Mouse (Mus musculus): ENCODE measurements around the gene Alkbh1. TPM values are rescaled to one million over a fixed set of nuclear protein-coding genes. Genes with fewer than 3 reads are reported as not detected.

Alkbh1 gene
- polyA plus RNA-seq, 1 experiment from 2014 or later = 10.6 TPM

GRCm38 (mm10) chr12:87380586-87381379 is 63.0 kb downstream of the Alkbh1 start:
- Histone ChIP-seq H3K36me3 (ENCODE audit: inconsistent target) (no peaks in the 10 kb centered on the region), H3K27ac (no peak overlapping the region), H3K4me3 (ENCODE audit: inconsistent target) (no peak overlapping the region), H3K79me2 (ENCODE audit: inconsistent target) (peaks cover 100% of the 10 kb centered on the region)
- WGBS (ENCODE audit: missing documents) = 76% methylated on average over 10 of the region's 10 CpGs

- Histone ChIP-seq H3K27ac (no peak overlapping the region), H3K36me3 (ENCODE audit: inconsistent target) (no peaks in the 10 kb centered on the region), H3K4me3 (ENCODE audit: inconsistent target) (no peak overlapping the region), H3K79me2 (ENCODE audit: inconsistent target) (peaks cover 100% of the 10 kb centered on the region)
- 83% methylated on average over 2 of the region's 2 CpGs for WGBS (ENCODE audit: missing documents)
Measured at GRCm38 (mm10) chr12:87379496-87379895, 64.3 kb downstream of the Alkbh1 start.

Other genes with a start within 250 kb of the Alkbh1 start
- 0.48 to 1.2 TPM (median 0.73 TPM) in 3 replicates for gene Samd15, start 244.3 kb downstream of the Alkbh1 start, polyA plus RNA-seq (2018)
- gene Tmed8, start 243.6 kb downstream of the Alkbh1 start, polyA plus RNA-seq (2018) = 6.6 to 15.5 TPM (median 11.6 TPM) in 3 replicates
- 0.31 to 0.40 TPM (median 0.32 TPM) in 3 replicates for gene Noxred1, start 205.3 kb downstream of the Alkbh1 start, polyA plus RNA-seq (2018)
- gene Vipas39, start 177.8 kb downstream of the Alkbh1 start, polyA plus RNA-seq (2018) = 106 to 155 TPM (median 136 TPM) in 3 replicates
- gene Ahsa1, start 177.5 kb downstream of the Alkbh1 start, polyA plus RNA-seq (2018) = 198 to 597 TPM (median 364 TPM) in 3 replicates
- 0.19 TPM in 1 of 3 replicates, not detected in the others for gene Ism2, start 144.3 kb downstream of the Alkbh1 start, polyA plus RNA-seq (2018)
- gene Sptlc2, start 55.7 kb downstream of the Alkbh1 start, polyA plus RNA-seq (2018) = 96.4 to 117 TPM (median 96.5 TPM) in 3 replicates
- gene Slirp, start 121 bp downstream of the Alkbh1 start, polyA plus RNA-seq (2018) = 44.6 to 126 TPM (median 109 TPM) in 3 replicates
- gene Snw1, start 28.3 kb upstream of the Alkbh1 start, polyA plus RNA-seq (2018) = 90.8 to 150 TPM (median 111 TPM) in 3 replicates
- not detected in 3 replicates for gene Gm5788, start 50.7 kb upstream of the Alkbh1 start, polyA plus RNA-seq (2018)
- not detected in 3 replicates for gene Gm8300, start 70.3 kb upstream of the Alkbh1 start, polyA plus RNA-seq (2018)
- not detected in 3 replicates for gene Oog1, start 158.7 kb upstream of the Alkbh1 start, polyA plus RNA-seq (2018)
- gene Gm4027, start 174.9 kb upstream of the Alkbh1 start, polyA plus RNA-seq (2018) = not detected in 3 replicates
- gene Gm16381, start 200.6 kb upstream of the Alkbh1 start, polyA plus RNA-seq (2018) = not detected in 3 replicates

Data from macrophage (primary cell).